Mouse (Mus musculus): Measurements from ENCODE around the gene Sit1. TPM values are rescaled to one million over a fixed set of nuclear protein-coding genes. Genes with fewer than 3 reads are reported as not detected.
A peak's percentile ranks its signal among the peaks of the same experiment; 100 is the strongest.

Gene Sit1
- polyA plus RNA-seq, 1 experiment, result not detected

GRCm38 (mm10) chr4:43506074-43506473 is 22.5 kb upstream of the Sit1 start:
- H3K36me3 ChIP-seq (ENCODE audit: control insufficient read depth, insufficient read depth, low read length, poor library complexity, severe bottlenecking), result no peaks in the 10 kb centered on the region
- no peak overlapping the region for H3K27ac ChIP-seq (ENCODE audit: insufficient read depth, low read length)
- no peak overlapping the region for H3K9ac ChIP-seq (ENCODE audit: low read depth, poor library complexity, severe bottlenecking)
- TF ChIP-seq POLR2A (IDR thresholded peaks at IDR 0.05; ENCODE audit: insufficient read depth, low read length), result no peak
- no peak for TF ChIP-seq CTCF (IDR thresholded peaks at IDR 0.05; ENCODE audit: low read depth, low read length)
- TF ChIP-seq EP300 (IDR thresholded peaks at IDR 0.05; ENCODE audit: insufficient read depth, low read depth, low read length), result no peak
- H3K27me3 ChIP-seq (ENCODE audit: control insufficient read depth, insufficient read depth, low read length, poor library complexity, severe bottlenecking), result no peaks in the 10 kb centered on the region
- peaks cover 3% of the 10 kb centered on the region for H3K4me1 ChIP-seq (ENCODE audit: control insufficient read depth, insufficient read depth, low read length)
- H3K9me3 ChIP-seq (replicated peaks; ENCODE audit: control insufficient read depth, insufficient read depth, low read length, poor library complexity, severe bottlenecking), result no peaks in the 10 kb centered on the region
- no peak overlapping the region for H3K4me3 ChIP-seq (ENCODE audit: low read depth, low read length)

GRCm38 (mm10) chr4:43504269-43504668 is 20.7 kb upstream of the Sit1 start:
- H3K9me3 ChIP-seq (replicated peaks; ENCODE audit: control insufficient read depth, insufficient read depth, low read length, poor library complexity, severe bottlenecking), result no peaks in the 10 kb centered on the region
- H3K27me3 ChIP-seq (ENCODE audit: control insufficient read depth, insufficient read depth, low read length, poor library complexity, severe bottlenecking), result no peaks in the 10 kb centered on the region
- no peak for TF ChIP-seq EP300 (IDR thresholded peaks at IDR 0.05; ENCODE audit: insufficient read depth, low read depth, low read length)
- no peak for TF ChIP-seq CTCF (IDR thresholded peaks at IDR 0.05; ENCODE audit: low read depth, low read length)
- TF ChIP-seq POLR2A (IDR thresholded peaks at IDR 0.05; ENCODE audit: insufficient read depth, low read length), result no peak
- no peak overlapping the region for H3K9ac ChIP-seq (ENCODE audit: low read depth, poor library complexity, severe bottlenecking)
- H3K27ac ChIP-seq (ENCODE audit: insufficient read depth, low read length), result no peak overlapping the region
- H3K4me3 ChIP-seq (ENCODE audit: low read depth, low read length), result no peak overlapping the region
- peaks cover 3% of the 10 kb centered on the region for H3K4me1 ChIP-seq (ENCODE audit: control insufficient read depth, insufficient read depth, low read length)
- no peaks in the 10 kb centered on the region for H3K36me3 ChIP-seq (ENCODE audit: control insufficient read depth, insufficient read depth, low read length, poor library complexity, severe bottlenecking)

- no peak overlapping the region for H3K4me3 ChIP-seq (ENCODE audit: low read depth, low read length)
- H3K4me1 ChIP-seq (ENCODE audit: control insufficient read depth, insufficient read depth, low read length), result no peaks in the 10 kb centered on the region
- H3K27me3 ChIP-seq (ENCODE audit: control insufficient read depth, insufficient read depth, low read length, poor library complexity, severe bottlenecking), result no peaks in the 10 kb centered on the region
- H3K9ac ChIP-seq (ENCODE audit: low read depth, poor library complexity, severe bottlenecking), result no peak overlapping the region
- H3K27ac ChIP-seq (ENCODE audit: insufficient read depth, low read length), result no peak overlapping the region
- H3K9me3 ChIP-seq (replicated peaks; ENCODE audit: control insufficient read depth, insufficient read depth, low read length, poor library complexity, severe bottlenecking), result no peaks in the 10 kb centered on the region
- H3K36me3 ChIP-seq (ENCODE audit: control insufficient read depth, insufficient read depth, low read length, poor library complexity, severe bottlenecking), result no peaks in the 10 kb centered on the region
- TF ChIP-seq CTCF (IDR thresholded peaks at IDR 0.05; ENCODE audit: low read depth, low read length) (no peak), POLR2A (IDR thresholded peaks at IDR 0.05; ENCODE audit: insufficient read depth, low read length) (no peak), EP300 (IDR thresholded peaks at IDR 0.05; ENCODE audit: insufficient read depth, low read depth, low read length) (no peak)
These were observed 20.0 kb upstream of the Sit1 start for GRCm38 (mm10) chr4:43503506-43503905.

GRCm38 (mm10) chr4:43503041-43503440 is 19.5 kb upstream of the Sit1 start:
- H3K36me3 ChIP-seq (ENCODE audit: control insufficient read depth, insufficient read depth, low read length, poor library complexity, severe bottlenecking), result no peaks in the 10 kb centered on the region
- no peak for TF ChIP-seq POLR2A (IDR thresholded peaks at IDR 0.05; ENCODE audit: insufficient read depth, low read length)
- TF ChIP-seq EP300 (IDR thresholded peaks at IDR 0.05; ENCODE audit: insufficient read depth, low read depth, low read length), result no peak
- TF ChIP-seq CTCF (IDR thresholded peaks at IDR 0.05; ENCODE audit: low read depth, low read length), result no peak
- H3K4me1 ChIP-seq (ENCODE audit: control insufficient read depth, insufficient read depth, low read length), result no peaks in the 10 kb centered on the region
- no peak overlapping the region for H3K9ac ChIP-seq (ENCODE audit: low read depth, poor library complexity, severe bottlenecking)
- H3K9me3 ChIP-seq (replicated peaks; ENCODE audit: control insufficient read depth, insufficient read depth, low read length, poor library complexity, severe bottlenecking), result no peaks in the 10 kb centered on the region
- H3K27me3 ChIP-seq (ENCODE audit: control insufficient read depth, insufficient read depth, low read length, poor library complexity, severe bottlenecking), result no peaks in the 10 kb centered on the region
- H3K4me3 ChIP-seq (ENCODE audit: low read depth, low read length), result no peak overlapping the region
- no peak overlapping the region for H3K27ac ChIP-seq (ENCODE audit: insufficient read depth, low read length)

- Histone ChIP-seq H3K9ac (ENCODE audit: low read depth, poor library complexity, severe bottlenecking) (peak within 1 kb of the TSS; percentile 78), H3K36me3 (ENCODE audit: control insufficient read depth, insufficient read depth, low read length, poor library complexity, severe bottlenecking) (0 out of 2 replicates have a peak, but pooled peaks cover 5% of the 10 kb centered on the region), H3K4me3 (ENCODE audit: low read depth, low read length) (peak within 1 kb of the TSS; percentile 80), H3K4me1 (ENCODE audit: control insufficient read depth, insufficient read depth, low read length) (no peaks in the 10 kb centered on the region), H3K27me3 (ENCODE audit: control insufficient read depth, insufficient read depth, low read length, poor library complexity, severe bottlenecking) (no peaks in the 10 kb centered on the region), H3K27ac (ENCODE audit: insufficient read depth, low read length) (no peak within 1 kb of the TSS), H3K9me3 (replicated peaks; ENCODE audit: control insufficient read depth, insufficient read depth, low read length, poor library complexity, severe bottlenecking) (no peaks in the 10 kb centered on the region)
- TF ChIP-seq CTCF (IDR thresholded peaks at IDR 0.05; ENCODE audit: low read depth, low read length) (no peak), POLR2A (IDR thresholded peaks at IDR 0.05; ENCODE audit: insufficient read depth, low read length) (peak; percentile 66), EP300 (IDR thresholded peaks at IDR 0.05; ENCODE audit: insufficient read depth, low read depth, low read length) (0 out of 2 replicates have a peak, but pooled peaks have one; percentile 3)
These were observed 16.1 kb upstream of the Sit1 start, which contains the start of gene Arhgef39 for GRCm38 (mm10) chr4:43499407-43500333. TSS of gene Arhgef39 (minus strand) at chr4:43499695.

GRCm38 (mm10) chr4:43498983-43499382 is 15.4 kb upstream of the Sit1 start:
- Histone ChIP-seq H3K4me3 (ENCODE audit: low read depth, low read length) (peak overlapping the region; percentile 80), H3K9ac (ENCODE audit: low read depth, poor library complexity, severe bottlenecking) (peak overlapping the region; percentile 78), H3K27ac (ENCODE audit: insufficient read depth, low read length) (no peak overlapping the region), H3K4me1 (ENCODE audit: control insufficient read depth, insufficient read depth, low read length) (no peaks in the 10 kb centered on the region), H3K9me3 (replicated peaks; ENCODE audit: control insufficient read depth, insufficient read depth, low read length, poor library complexity, severe bottlenecking) (no peaks in the 10 kb centered on the region), H3K36me3 (ENCODE audit: control insufficient read depth, insufficient read depth, low read length, poor library complexity, severe bottlenecking) (0 out of 2 replicates have a peak, but pooled peaks cover 5% of the 10 kb centered on the region), H3K27me3 (ENCODE audit: control insufficient read depth, insufficient read depth, low read length, poor library complexity, severe bottlenecking) (no peaks in the 10 kb centered on the region)
- TF ChIP-seq EP300 (IDR thresholded peaks at IDR 0.05; ENCODE audit: insufficient read depth, low read depth, low read length), result no peak
- TF ChIP-seq CTCF (IDR thresholded peaks at IDR 0.05; ENCODE audit: low read depth, low read length), result peak; percentile 55
